Mouse (Mus musculus) lung, adult 2 months (tissue): ENCODE data around the gene Anapc11. TPM values are rescaled to one million over a fixed set of nuclear protein-coding genes. Genes with fewer than 3 reads are reported as not detected.

Source experiments
- DNase-seq: peaks from one replicate; pipeline ENCODE4 v3.0.0; 2022
- H3K4me1 ChIP-seq: fragments of 200-500 bp; 2 replicates; pipeline ENCODE4 v1.6.1; 2011; ENCODE audit warnings: low read length; ENCODE audit not compliant: control insufficient read depth, insufficient read depth
- H3K4me3 ChIP-seq: fragments of 200-500 bp; replicated peaks from 2 replicates; pipeline ENCODE3; 2011; ENCODE audit warnings: low read depth, mild to moderate bottlenecking, control low read depth, low read length; ENCODE audit errors: extremely low read depth
- CTCF ChIP-seq: fragments of 200-500 bp; IDR thresholded peaks from 2 replicates; pipeline ENCODE4 v1.5.1; 2011; ENCODE audit warnings: mild to moderate bottlenecking, low read length, control low read depth; ENCODE audit not compliant: insufficient read depth
- POLR2A ChIP-seq: fragments of 200-500 bp; IDR thresholded peaks from 2 replicates; pipeline ENCODE4 v1.6.1; 2011; ENCODE audit warnings: low read depth, mild to moderate bottlenecking, control low read depth, low read length, borderline replicate concordance; ENCODE audit errors: extremely low read depth
- WGBS: fragments of 180-500 bp; shearing (Covaris S2); methylation state at CpG from one replicate; pipeline ENCODE4 v1.1.7; 2018; 5-methylcytosine and 5-hydroxymethylcytosine counted together
- polyA plus RNA-seq: library from polyadenylated mRNA; depleted of rRNA; stranded (reverse); fragments of >200 nt; gene quantifications from 2 replicates; pipeline ENCODE4 v1.2.3, GENCODE M21; 2012

Anapc11 gene
- polyA plus RNA-seq, 1 experiment, result 136 TPM

GRCm38 (mm10) chr11:120626785-120627467 lies 28.7 kb downstream of the Anapc11 start:
- 83% methylated on average over 11 of the region's 11 CpGs for WGBS
- no peak for DNase-seq
- TF ChIP-seq POLR2A, result no peak
- TF ChIP-seq CTCF, result no peak
- Histone ChIP-seq H3K4me3 (no peak overlapping the region), H3K4me1 (peaks cover 27% of the 10 kb centered on the region)

- 73% methylated on average over 22 of the region's 22 CpGs for WGBS
- Histone ChIP-seq H3K4me3 (no peak overlapping the region), H3K4me1 (peaks cover 32% of the 10 kb centered on the region)
- no peak for DNase-seq
- no peak for TF ChIP-seq POLR2A
These were observed 29.5 kb downstream of the Anapc11 start for GRCm38 (mm10) chr11:120627468-120628300.

- 90% methylated on average over 23 of the region's 23 CpGs for WGBS
These were observed 30.6 kb downstream of the Anapc11 start for GRCm38 (mm10) chr11:120628601-120629340.

GRCm38 (mm10) chr11:120629341-120629730 lies 31.1 kb downstream of the Anapc11 start:
- TF ChIP-seq CTCF (no peak), POLR2A (no peak)
- Histone ChIP-seq H3K4me1 (peaks cover 31% of the 10 kb centered on the region), H3K4me3 (no peak overlapping the region)
- WGBS, result 67% methylated on average over 23 of the region's 23 CpGs
- no peak for DNase-seq

More at GRCm38 (mm10) chr11:120628601-120629340, 30.6 kb downstream of the Anapc11 start:
- peaks cover 33% of the 10 kb centered on the region for H3K4me1 ChIP-seq
- no peak for TF ChIP-seq CTCF
- no peak for TF ChIP-seq POLR2A
- DNase-seq, result no peak
- no peak overlapping the region for H3K4me3 ChIP-seq

- DNase-seq, result no peak
- no peak for TF ChIP-seq CTCF
- no peak for TF ChIP-seq POLR2A
- H3K4me1 ChIP-seq, result peaks cover 31% of the 10 kb centered on the region
- 25% methylated on average over 7 of the region's 7 CpGs for WGBS
- H3K4me3 ChIP-seq, result no peak overlapping the region
These were observed 31.7 kb downstream of the Anapc11 start for GRCm38 (mm10) chr11:120629911-120630310.

- peaks cover 27% of the 10 kb centered on the region for H3K4me1 ChIP-seq
- TF ChIP-seq CTCF (no peak), POLR2A (no peak)
- DNase-seq, result peak; percentile 49
- H3K4me3 ChIP-seq, result no peak overlapping the region
- WGBS, result 23% methylated on average over 5 of the region's 5 CpGs
These were observed 32.2 kb downstream of the Anapc11 start for GRCm38 (mm10) chr11:120630401-120630871.

- TF ChIP-seq CTCF (no peak), POLR2A (no peak)
- DNase-seq, result no peak
- Histone ChIP-seq H3K4me1 (peaks cover 24% of the 10 kb centered on the region), H3K4me3 (no peak overlapping the region)
- WGBS, result 18% methylated on average over 7 of the region's 7 CpGs
These were observed 32.9 kb downstream of the Anapc11 start for GRCm38 (mm10) chr11:120630881-120631725.

- H3K4me3 ChIP-seq, result peak overlapping the region; percentile 89
- TF ChIP-seq POLR2A (no peak), CTCF (no peak)
These were observed 33.7 kb downstream of the Anapc11 start for GRCm38 (mm10) chr11:120631726-120632448.

More at GRCm38 (mm10) chr11:120631726-120632448, 33.7 kb downstream of the Anapc11 start:
- WGBS, result 43% methylated on average over 4 of the region's 4 CpGs
- DNase-seq, result no peak
- peaks cover 24% of the 10 kb centered on the region for H3K4me1 ChIP-seq
